Mouse (Mus musculus): Measurements from ENCODE around the gene Wdr1.
"Not testable (repeated sequence)": the region's sequence is repeated elsewhere in the genome, so short reads cannot be mapped to it uniquely, and the experiment has no call there.

The Wdr1 gene

DNA sequence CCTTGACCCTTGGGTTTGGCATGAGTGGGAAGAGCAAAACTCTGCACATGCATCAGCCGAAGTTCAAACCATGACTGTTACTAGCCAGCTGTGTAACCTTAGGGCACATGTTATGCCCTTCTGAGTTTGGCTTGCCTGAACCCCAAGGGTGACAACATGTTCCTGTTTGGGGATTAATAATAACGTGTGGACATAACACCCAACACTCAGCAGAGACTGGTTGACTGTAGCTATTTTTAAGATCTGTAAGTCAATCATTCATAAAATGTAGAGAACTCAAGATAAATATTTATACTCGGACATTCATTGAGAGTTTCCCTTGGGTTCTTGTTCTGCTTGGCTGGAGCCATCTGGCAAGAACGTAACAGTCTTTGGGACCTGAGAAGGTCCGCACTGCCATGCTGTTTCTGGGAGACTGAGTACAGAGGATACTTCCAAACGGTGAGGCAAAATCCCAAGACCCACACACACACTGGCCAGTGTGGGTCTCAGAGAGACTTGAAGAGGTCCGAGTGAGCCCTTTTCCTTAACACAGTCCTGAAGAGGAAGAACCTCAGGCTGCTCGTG, 66.4 kb downstream of the Wdr1 start:
- DNase-seq (ENCODE audit: extremely low spot score): no peak

DNA sequence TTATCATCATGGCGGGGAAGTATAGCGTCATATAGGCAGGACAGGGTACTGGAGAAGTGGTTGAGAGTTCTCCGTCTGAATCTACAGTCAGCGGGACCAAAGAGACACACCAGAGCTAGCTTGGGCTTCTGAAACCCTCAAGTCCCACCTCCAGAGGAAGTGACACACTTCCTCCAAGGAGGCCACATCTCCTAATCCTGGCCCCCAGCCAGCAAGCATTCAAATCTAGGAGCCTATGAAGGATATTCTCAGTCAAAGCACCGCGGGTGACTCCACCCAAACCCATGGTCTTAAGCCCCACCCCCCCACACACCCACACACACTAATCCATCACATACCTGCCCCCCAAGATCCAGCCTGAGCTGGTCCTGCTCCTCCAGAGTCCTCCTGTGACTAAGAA, 69.1 kb downstream of the Wdr1 start:
- no peak for DNase-seq (ENCODE audit: extremely low spot score)

DNA sequence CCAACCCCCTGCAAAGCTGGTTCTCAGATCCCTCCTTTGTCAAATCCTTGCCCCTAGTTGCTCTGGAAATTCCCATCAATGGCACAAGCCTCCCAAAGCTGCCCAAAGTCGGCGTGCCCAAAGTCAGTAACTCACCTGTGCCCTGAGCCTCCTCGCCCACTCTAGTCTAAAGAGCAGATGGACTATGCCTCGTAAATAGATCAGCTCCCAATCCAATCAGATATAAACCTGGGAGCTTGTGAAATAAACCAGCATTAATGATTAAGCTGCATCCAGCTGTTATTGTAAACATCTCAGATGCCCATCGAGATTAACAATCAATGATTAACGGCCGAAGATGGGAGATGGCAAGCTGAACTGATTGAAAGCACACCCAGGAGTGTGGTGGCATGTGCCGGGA, 71.3 kb downstream of the Wdr1 start:
- no peak for DNase-seq (ENCODE audit: extremely low spot score)

DNA sequence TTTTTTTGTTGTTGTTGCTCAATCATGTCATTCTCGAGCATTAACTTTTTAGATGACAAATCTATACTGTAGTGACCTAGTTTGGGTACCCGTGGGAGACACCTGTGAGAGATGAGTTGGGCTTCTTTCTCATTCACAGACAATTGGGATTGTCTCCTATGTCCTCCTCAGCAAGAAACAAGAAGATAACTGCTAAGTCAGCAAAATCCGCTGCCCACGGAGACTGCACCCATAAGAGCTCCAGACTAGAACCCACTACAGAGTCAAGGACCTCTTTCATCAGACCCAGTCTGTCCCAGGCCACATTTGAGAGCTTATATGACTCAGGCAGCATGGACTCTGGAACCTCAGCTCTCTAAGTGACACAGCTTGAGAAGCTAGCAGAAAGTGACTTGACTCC, 73.3 kb downstream of the Wdr1 start:
- no peak for DNase-seq (ENCODE audit: extremely low spot score)

DNA sequence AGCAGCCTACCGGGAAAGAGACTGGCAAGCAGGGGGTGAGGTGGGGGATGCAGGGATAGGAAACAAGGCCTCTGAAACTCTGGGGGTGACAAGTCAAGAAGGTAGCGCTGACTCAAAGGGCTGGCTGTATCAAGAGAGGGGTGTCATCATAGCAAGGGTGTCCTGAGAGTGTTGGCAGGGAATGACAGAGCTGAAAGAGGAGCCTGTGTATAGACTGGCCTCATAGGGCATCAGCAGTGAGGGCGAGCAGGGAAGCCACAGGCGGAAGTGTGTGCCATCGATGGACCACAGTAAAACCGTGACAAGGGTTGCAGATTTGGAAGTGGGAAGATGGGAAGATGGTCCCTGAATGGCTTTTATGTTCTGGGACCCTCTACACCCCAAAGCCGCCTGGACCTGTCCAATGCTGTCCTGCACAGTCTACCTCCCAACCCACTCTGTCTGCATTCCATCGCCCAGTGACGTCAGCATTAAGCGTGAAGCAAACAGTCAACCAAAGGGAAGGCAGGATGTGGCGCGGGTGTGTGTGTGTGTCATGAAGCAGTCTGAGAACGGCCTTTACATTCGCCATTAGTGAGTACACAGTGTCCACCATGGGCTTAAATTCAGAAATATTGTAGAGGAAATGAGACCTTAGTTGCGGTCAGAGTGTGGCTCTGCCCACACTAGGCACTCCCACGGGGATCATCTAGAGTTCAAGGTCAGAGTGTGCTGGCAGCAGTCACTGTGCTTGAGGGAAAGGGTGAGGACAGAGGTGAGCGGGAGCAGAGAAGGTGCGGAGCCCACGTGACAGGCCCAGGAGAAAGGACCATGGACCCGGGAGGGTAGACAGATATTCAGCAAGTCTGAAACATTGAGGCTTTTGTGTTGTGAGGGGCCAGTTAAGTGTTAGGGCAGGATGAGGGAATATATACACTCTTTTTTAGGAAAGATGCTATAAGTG, 74.1 kb downstream of the Wdr1 start:
- DNase-seq (ENCODE audit: extremely low spot score): no peak

DNA sequence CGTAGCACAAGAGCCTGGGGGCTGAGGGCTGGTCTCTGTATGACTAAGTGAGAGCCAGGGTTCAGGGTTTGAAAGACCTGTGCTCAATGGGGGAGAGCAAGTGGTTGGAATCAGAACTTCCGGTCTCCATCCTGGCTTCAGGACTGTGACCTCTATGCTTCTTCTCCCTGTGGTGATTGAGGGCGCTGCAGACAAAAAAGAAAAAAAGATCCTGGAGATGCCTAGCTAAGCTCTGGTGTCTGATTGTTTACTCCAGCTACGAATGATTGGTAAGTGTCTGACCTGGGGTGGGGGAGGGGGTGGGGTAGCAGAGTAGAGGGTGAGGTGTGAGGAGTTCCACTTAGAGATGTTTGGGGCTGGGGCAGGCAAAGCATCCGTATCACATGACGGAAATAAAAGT, 75.0 kb downstream of the Wdr1 start:
- no peak for DNase-seq (ENCODE audit: extremely low spot score)

DNA sequence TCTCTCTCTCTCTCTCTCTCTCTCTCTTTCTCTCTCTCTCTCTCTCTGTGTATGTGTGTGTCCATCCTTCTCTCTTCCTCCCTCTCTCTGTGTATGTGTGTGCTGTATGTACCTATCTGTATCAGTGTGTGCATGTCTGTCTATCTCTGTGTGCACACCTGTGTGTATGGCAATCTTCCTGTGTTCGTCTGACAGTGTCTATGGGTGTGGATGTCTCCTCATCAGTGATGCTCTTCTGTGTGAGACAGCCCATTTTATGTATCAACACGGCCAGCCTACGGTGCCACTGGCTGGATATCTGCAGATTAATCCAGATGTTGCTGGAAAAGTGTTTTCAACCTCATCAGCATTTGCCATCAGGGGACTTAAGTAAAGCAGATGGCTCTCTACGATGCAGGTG, 75.8 kb downstream of the Wdr1 start:
- DNase-seq (ENCODE audit: extremely low spot score): no peak

DNA sequence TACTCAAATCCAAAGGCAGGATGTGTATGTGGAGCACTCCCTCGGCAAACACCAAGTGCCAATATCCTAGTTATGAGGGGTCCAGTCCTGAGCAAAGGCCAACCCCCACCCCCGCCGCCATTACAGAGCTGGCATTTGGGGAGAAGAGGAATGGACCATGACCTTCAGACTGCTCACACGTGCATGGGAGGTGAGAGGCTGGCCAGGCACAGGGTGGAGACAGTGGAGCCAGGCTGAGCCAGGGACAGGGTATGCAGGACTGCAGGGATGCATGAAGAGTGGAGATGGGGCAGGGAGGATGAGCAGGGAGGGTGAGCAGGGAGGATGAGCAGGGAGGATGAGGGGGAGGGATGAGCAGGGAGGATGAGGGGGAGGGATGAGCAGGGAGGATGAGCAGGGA, 77.1 kb downstream of the Wdr1 start:
- no peak for DNase-seq (ENCODE audit: extremely low spot score)

DNA sequence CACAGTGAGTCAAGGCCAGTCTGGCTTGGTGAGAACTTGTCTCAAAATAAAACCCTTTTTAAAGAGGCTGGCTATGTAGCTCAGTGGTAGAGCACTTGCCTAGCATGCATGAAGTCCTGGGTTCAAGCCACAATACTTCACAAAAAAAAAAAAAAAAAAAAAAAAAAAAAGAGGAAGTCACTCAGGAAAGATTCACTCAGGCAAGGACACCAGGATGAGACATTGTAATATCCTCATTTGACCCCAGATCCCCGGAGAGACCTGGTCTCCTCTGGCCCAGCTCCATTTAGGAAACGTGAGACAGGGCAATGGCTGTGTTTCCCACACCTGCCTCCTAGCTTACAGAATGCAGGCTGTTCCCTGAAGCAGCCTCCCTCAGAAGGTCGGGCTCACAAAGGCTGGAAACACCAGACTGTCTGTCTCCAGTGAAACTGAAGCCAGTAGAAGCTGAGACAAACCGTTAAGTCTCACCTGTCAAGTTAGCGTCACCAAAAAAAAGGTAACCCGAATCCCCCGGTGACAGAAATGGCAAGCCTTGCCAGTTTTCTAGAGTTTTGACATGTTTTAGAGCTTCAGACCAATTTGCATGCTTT, 79.4 kb downstream of the Wdr1 start:
- DNase-seq (ENCODE audit: extremely low spot score): no peak

DNA sequence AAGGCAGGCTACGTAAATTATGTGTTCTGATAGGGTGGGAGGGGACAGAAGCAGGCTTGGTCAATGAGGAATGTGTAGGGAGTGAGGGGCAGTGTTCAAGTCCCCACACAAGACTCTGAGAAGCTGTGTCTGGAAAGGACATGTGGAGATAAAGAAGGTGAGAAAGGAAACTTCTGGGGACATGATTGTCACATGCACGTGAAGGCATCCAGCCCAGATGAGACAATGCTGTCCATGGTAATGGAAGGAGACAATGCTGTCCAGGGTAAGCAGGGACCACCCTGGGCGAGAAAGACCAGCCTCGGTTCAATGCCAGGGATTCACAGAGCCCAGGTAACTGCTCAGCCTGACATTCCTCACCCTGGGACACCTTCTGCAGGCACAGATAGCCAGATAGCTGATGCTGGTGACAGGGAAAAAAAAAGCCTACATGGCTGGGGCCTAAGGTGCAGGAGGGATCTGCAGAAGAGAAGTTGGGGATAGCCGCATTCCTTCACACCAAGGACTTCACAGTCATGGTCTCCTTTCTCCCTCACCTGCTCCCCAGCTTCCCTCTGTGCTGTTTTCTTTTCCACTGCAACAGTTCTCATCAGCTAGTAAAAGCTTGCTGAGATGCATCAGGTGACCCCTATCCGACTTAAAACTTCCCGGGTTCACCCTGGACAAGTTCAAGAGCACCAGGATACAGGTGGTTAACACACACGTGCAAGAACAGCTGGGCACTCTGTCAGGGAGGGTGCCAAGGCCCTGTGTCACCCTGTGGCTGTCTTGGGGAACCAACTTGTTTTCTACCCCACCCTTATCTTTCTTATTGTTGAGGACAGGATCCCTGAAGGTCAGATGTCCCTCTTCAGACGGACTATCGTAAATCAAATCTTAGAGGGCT, 82.0 kb downstream of the Wdr1 start:
- DNase-seq (ENCODE audit: extremely low spot score): no peak

DNA sequence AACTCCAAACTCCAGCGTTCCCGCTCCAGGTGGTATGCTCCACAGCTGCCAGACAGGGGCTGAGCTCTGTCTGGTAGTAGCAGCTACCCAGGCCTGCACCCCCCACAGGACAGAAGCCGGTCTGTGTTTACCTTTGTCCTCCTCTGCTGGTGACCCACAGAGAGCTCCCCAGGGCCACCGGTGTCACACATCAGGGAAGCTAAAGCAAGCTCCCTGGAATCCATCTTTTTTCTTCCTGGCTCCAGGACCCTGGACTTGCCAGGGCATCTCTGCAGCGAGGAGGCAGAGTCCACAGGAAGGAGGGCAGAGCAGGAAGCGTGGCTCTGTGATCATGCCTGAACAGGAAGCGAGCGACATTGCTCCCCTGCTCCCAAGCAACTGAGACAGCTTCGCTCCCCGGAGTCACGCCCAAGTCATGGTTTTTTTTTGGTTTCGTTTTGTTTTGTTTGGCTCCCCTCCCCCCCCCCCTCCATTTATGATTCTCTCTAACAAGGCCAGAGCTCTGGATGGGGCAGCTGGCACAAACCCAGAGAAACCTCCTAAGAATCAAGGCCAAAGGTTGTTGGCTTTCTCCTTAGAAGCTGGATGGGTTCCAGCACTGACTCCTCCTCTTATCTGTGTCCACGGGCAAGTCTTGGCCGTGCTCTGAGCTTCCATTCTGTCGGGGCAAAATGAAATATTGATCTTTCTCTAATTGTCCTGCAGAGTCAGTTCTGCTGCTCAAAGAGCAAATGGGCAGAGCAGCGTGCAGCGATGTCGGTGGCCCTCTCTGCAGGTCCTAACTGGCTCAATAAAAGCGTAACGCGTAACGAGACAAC, 82.9 kb downstream of the Wdr1 start:
- peak; percentile 44 for DNase-seq (ENCODE audit: extremely low spot score)

DNA sequence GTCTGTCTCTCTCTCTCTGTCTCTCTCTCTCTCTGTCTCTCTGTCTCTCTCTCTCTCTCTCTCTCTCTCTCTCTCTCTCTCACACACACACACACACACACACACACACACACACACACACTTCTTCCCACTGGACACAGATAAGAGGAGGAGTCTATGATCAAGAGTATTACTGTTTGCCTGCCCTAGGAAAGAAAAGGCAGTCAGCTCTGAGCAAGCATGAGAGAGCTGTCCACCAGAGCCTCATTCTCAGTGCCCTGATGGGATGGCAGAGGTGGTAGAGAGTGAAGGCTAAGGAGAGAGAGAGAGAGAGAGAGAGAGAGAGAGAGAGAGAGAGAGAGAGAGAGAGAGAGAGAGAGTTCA, 83.5 kb downstream of the Wdr1 start:
- DNase-seq (ENCODE audit: extremely low spot score): not testable (repeated sequence)

DNA sequence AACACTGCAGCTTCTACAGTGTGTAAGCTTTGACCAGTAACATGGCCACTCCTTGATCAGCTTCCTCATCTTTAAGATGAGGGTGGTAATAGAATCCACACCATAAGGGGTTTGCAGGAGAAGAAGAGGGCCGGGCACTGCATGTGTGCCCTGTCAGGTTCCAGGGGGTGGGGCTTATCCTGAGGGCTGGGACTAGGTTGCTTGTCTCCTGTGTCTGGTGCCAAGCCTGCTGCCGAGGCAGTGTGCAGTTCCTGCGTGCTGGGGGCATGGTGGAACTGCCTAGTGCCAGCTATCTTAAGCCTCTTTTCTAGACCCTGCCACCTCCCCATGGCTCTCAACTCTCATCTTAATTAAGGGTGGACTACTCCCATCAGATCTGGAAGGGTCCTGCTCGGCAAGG, 84.0 kb downstream of the Wdr1 start:
- no peak for DNase-seq (ENCODE audit: extremely low spot score)

DNA sequence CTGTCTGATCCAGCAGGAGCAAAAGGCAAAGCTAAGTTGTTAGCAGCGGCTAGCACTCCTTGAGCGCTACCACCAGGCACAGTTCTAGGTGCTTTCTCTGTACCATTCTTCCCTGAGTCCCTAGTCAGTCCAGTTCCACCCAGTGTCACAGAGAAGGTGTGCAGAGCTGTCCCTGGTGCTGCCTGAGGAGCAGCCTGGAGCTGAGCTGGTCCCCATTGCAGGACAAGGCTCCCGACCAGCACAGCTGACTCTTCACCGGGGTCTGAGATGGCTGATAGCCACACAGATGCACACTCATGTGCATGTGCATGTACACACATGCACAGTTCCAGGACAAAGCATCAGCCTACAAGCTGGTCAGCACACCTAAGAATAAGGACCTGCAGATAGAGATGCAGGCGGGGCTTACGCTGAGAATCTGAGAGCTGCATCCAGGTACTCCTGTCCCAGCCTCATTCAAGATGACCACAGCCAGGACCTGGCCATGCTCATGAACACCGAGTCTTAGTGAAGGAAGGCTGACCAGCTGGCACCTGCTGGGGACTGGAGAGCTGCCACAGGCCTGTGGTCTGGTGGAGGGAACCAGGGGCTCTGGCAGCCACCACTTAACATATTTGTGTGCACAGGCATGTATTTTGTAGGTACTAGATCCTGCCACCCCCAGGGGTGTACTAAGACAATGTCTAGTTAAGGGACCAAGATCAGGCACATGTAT, 85.1 kb downstream of the Wdr1 start:
- no peak for DNase-seq (ENCODE audit: extremely low spot score)

DNA sequence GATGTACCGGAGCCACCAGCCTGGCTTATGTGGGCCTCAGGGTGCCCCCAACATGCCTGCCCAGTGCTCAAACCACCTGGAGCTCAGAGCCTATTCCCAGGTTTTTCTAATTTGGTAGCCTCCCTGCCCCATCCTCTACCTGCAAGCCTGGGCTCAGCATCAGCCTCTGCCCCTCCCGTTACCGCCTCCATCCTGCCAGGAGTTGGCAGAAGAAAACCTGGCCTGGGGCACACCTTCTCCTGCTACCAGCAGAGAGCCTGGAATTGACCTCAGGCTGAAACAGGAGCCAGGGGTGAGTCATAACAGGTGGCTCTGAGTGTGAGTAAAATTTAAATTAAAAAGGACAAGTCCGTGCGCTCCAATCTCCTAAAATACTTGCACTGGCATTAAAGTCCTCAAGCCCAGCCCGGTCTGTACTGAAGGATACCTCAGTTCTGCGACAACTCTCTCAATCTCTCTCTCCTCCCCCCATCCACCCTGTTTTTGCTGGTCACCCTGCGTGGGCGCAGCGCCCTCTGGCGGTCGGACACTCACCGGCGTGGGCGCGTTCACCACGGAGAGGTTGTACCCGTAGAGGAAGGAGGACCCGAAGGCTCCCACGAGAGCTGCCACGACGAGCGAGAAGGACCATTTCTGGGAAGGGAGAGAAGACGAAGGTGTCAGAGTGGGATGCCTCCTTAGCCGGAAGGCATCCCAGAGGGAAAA, 86.0 kb downstream of the Wdr1 start:
- no peak for DNase-seq (ENCODE audit: extremely low spot score)
